Mouse (Mus musculus) bone marrow, adult 2 months (tissue): ENCODE measurements around the gene Dennd1a.

ENCODE experiments used
- CTCF ChIP-seq: fragments of 200-500 bp; IDR thresholded peaks from 2 replicates; pipeline ENCODE4 v1.5.1; 2011; ENCODE audit warnings: low read length, control low read depth; ENCODE audit not compliant: control insufficient read depth, insufficient read depth
- POLR2A ChIP-seq: fragments of 200-500 bp; IDR thresholded peaks from 2 replicates; pipeline ENCODE4 v1.6.1; 2011; ENCODE audit warnings: low read depth, mild to moderate bottlenecking, control low read depth, low read length, borderline replicate concordance; ENCODE audit not compliant: control insufficient read depth

- no peak for TF ChIP-seq POLR2A
- TF ChIP-seq CTCF, result no peak
These were observed 109.6 kb downstream of the Dennd1a start for GRCm38 (mm10) chr2:38177583-38177978.
